Mouse (Mus musculus) MEL (cell line): ENCODE measurements around the gene Wwc1.
A peak's percentile ranks its signal among the peaks of the same experiment; 100 is the strongest.

ENCODE experiments used
- CHD1 ChIP-seq: IDR thresholded peaks from 2 replicates; pipeline ENCODE4 v1.6.1; 2012; ENCODE audit warnings: low read depth, mild to moderate bottlenecking, inconsistent platforms, low read length, improper control_type of control experiment
- CTCF ChIP-seq, 3 experiments: IDR thresholded peaks in 2 of 3; conservative IDR thresholded peaks in 1 of 3; 2 replicates each; pipeline ENCODE4 v1.5.1; 2011 to 2012; ENCODE audit warnings: low read length in 3 of 3, low read depth in 2 of 3, mild to moderate bottlenecking in 2 of 3, improper control_type of control experiment in 1 of 3, inconsistent platforms in 1 of 3, mixed read lengths in 1 of 3, moderate library complexity in 1 of 3; ENCODE audit not compliant: control insufficient read depth in 1 of 3, insufficient read depth in 1 of 3, poor library complexity in 1 of 3, severe bottlenecking in 1 of 3
- JUND ChIP-seq: IDR thresholded peaks from 2 replicates; pipeline ENCODE4 v1.6.1; 2011; ENCODE audit warnings: low read depth, mild to moderate bottlenecking, improper control_type of control experiment, low read length
- NELFE ChIP-seq: IDR thresholded peaks from 2 replicates; pipeline ENCODE4 v1.6.1; 2011; ENCODE audit warnings: low read depth, low read length, improper control_type of control experiment
- NRF1 ChIP-seq: IDR thresholded peaks from 2 replicates; pipeline ENCODE4 v1.6.1; 2014; ENCODE audit warnings: low read depth, mild to moderate bottlenecking, inconsistent platforms, low read length, improper control_type of control experiment, moderate library complexity; ENCODE audit not compliant: poor library complexity, insufficient read depth, severe bottlenecking
- POLR2A ChIP-seq, 2 experiments: IDR thresholded peaks; 2 replicates each; pipeline ENCODE4 v1.6.1; 2011 to 2012; ENCODE audit warnings: low read length in 2 of 2, mild to moderate bottlenecking in 2 of 2, control low read depth in 1 of 2, improper control_type of control experiment in 1 of 2, low read depth in 1 of 2, moderate library complexity in 1 of 2; ENCODE audit not compliant: control insufficient read depth in 1 of 2, insufficient read depth in 1 of 2, poor library complexity in 1 of 2
- RCOR1 ChIP-seq: IDR thresholded peaks from 2 replicates; pipeline ENCODE4 v1.6.1; 2012; ENCODE audit warnings: low read depth, mild to moderate bottlenecking, inconsistent platforms, low read length, improper control_type of control experiment
- ZC3H11A ChIP-seq: IDR thresholded peaks from 2 replicates; pipeline ENCODE4 v1.6.1; 2012; ENCODE audit warnings: low read depth, mild to moderate bottlenecking, inconsistent platforms, low read length, improper control_type of control experiment
- ZMIZ1 ChIP-seq: IDR thresholded peaks from 2 replicates; pipeline ENCODE4 v1.6.1; 2012; ENCODE audit warnings: low read depth, mild to moderate bottlenecking, inconsistent platforms, low read length, improper control_type of control experiment, moderate library complexity

DNA sequence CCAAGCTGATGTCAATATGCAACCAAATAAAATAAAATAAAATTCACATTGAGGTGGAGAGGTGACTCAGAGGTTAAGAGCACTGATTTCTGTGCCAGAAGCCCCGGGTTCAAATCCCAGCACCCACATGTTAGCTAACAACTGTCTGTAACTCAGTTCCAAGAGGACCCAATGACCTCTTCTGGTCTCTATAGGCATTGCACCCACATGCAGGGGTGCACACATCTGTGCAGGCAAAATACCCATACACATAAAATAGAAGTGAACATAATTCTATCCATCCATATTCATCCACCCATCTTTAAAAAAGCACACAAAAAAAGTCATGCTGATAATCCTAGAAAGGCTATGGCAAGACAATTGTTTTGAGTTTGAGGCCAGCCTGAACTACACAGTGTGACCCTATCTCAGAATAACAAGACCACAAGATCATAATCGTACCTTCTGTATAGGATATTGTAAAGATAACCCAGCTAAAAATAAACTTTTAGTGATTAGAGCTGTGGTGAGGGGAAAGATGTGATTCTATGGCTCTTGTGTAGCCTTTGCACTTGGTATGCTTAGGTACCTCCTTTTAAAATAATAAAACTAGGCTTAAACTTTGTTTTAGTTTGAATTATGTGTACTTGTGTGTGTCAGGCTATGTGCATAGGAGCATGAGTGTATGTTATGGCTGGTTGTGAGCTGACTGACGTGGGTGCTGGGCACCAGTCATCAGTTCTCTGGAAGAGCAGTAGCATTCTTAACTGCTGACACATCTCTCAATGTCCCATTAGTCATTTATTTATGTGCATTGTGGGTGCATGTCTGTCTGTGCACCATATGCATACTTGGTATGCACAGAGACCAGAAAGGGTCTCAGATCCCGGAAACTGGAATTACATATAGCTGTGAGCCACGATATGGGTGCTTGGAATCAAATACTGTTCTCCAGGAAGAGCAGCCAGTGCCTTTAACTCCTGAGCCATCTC lies 142.9 kb downstream of the Wwc1 start:
- TF ChIP-seq RCOR1 (peak; percentile 50; the same call in 1 of the 2 replicates), NELFE (no peak), POLR2A (IDR thresholded peaks at IDR 0.05; ENCODE audit: control insufficient read depth in 1 of 2, insufficient read depth in 1 of 2, low read depth in 1 of 2, low read length in 2 of 2, poor library complexity in 1 of 2) (no peak), ZMIZ1 (no peak), CTCF (IDR thresholded peaks at IDR 0.05 in 2 of 3, conservative IDR thresholded peaks at IDR 0.05 in 1 of 3; ENCODE audit: control insufficient read depth in 1 of 3, insufficient read depth in 1 of 3, low read depth in 2 of 3, low read length in 3 of 3, poor library complexity in 1 of 3, severe bottlenecking in 1 of 3) (peak; percentile 24 to 52 (median 50); a peak in 5 of 6 replicates), ZC3H11A (no peak), NRF1 (no peak), JUND (no peak), CHD1 (no peak)
